Mouse (Mus musculus): ENCODE results near the gene Krtap16-3.

The Krtap16-3 gene

DNA sequence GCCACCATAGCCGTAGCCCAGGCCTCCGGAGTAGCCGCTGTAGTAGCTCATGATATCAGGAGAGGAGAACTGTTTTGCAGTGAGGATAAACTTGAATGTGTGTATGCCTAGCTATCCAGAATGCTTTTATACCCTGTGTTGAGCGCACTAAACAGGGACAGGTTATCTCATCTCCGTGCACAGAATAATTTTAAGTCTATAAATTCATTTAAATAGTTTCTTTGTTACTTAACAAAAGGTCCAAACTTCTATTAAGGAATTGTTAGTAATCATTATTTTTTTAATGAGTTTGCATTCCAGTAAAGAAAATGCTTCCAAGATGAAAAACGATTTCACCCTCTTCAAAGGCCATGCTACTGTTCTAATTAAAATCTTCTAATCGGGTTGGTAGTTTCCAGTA, at the start of gene Krtap16-3:
Gene Krtap16-3, minus strand, starts transcription at position 101 of the 400 bp plus-strand sequence.
- DNase-seq, result no peak

DNA sequence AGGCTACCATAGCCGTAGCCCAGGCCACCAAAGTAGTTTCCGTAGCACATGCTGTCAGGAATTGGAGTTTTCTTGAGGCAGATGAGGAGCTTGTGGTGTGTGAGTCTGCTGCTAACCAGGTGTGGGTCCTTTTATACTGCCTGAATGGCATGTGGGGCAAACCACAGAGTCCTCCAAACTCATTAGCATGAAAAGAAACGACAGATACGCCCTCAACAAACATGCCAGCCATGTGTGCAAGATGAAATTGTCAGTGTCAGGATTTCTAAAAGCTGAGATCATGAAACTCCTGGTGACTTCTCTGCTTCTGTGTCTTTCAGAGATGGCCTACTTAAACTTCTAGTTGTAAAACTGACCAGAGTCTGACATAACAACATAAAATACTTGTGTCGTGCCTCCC, 48.0 kb upstream of the Krtap16-3 start, which contains the start of gene Krtap22-2:
Gene Krtap22-2, minus strand, starts transcription at position 101 of the 400 bp plus-strand sequence.
- no peak for DNase-seq

DNA sequence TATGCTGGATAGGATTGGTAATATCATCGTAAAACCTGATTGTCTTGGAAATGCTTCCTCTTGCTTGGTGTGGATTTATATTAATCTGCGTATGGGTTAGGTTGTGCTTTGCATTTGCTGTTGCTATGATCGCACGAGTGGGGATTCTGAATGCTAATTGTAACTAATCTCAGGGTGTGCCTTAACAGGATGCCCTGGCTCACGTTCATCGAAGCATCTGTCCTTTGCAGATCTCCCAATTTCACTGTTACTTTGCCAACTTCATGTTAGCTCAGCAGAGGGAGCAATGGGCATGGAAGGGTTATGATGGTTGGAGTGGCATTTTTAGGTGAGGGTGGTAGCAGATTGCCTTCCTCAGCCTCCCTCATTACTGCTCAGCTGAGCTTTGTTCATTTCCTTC, 21.6 kb downstream of the Krtap16-3 start:
- DNase-seq, result no peak

DNA sequence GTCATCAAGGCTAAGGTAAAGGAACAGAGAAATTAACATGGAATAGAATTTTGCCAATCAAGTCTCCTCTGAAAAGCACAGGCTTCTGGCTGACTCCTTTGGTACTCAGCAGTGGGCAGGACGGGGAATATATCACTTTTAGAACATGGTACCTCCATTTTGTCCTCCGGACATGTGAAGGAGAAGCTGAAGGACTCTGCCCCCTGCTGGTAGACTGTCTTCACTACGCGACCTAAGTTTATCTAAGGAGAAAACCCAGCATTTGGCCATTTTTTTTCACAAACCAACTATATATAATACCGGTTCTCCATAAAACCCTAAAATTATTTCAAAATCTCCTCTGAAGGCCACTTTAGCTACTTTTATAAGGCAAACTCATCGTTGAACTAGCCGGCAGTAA, 24.4 kb downstream of the Krtap16-3 start:
- no peak for DNase-seq

DNA sequence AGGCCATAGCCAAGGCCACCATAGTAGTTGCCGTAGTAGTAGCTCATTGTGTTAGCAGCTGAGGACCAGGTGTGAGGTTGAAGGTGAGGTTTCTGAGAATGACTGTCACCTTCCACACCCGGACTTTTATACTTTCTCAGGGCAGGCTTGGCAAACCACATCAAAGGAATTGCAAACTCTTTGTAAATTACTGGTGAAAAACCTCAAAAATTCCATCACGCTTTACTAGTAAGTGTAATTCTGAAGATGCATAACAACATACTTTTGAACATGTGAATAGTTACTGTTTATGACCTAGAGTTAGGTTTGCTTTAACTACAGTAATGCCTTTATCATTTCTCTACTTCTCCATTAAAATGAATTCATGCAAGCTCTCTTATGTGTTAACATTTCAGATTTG, 30.5 kb downstream of the Krtap16-3 start, which contains the start of gene Krtap19-9b:
Gene Krtap19-9b, minus strand, starts transcription at position 101 of the 400 bp plus-strand sequence.
- no peak for DNase-seq
